Mouse (Mus musculus) retina, postnatal 7 days (tissue): Measurements from ENCODE around the gene Rpl3l.
"Not testable (repeated sequence)": the region's sequence is repeated elsewhere in the genome, so short reads cannot be mapped to it uniquely, and the experiment has no call there.

ENCODE experiments used
- DNase-seq: peaks from one replicate; pipeline ENCODE4 v3.0.0-alpha.2; 2012; ENCODE audit warnings: low read depth, low spot score

Rpl3l gene

DNA sequence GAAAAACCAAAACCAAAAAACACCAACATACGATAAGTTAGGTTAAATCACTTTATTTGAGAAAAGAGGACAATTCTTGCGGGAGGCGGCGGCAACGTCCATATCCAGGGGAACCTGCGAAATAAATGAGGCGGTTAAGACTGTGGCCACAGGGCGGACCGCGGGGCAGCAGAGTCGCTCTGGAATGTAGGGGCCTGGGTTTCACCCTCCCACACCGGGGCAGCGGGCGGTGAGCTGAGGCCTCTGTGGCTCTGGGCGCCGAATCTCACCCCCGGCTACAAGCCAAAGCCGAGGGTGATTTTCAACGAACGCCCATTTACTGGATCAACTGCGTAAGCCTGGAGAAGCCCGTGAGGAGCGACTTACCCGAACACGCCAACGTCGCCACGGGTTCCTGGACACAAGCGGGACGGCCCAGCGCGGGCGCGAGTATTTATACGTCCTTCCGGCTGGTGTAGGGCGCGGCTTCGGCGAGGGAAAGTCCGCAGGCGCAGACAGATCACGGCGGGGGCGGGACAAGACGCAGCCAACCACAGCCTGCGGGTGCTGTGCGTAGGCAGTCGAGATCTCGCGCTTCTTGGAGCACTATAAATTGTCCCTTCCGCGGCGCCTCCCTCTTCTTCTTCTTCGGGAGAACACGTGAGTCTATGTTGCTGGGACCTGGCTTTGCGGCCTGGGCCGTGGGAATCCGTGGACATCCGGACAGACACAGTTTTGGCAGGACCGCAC is 8.0 kb upstream of the Rpl3l start:
- peak; percentile 95 for DNase-seq

DNA sequence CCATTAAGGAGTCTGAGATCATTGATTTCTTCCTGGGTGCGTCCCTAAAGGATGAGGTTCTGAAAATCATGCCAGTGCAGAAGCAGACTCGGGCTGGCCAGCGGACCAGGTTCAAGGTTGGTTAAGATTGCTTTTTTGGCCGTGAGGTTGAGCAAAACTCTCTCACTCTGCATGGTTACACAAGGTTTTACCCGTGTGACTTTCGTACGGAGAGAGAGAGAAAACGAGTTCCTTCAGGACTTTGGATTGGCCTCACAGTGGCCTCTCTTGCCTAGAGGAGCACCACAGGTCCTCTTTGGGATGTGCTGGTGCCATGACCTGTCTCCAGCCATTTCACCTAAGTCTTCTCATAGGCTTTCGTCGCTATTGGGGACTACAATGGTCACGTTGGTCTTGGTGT is 7.0 kb upstream of the Rpl3l start:
- DNase-seq, result not testable (repeated sequence)

DNA sequence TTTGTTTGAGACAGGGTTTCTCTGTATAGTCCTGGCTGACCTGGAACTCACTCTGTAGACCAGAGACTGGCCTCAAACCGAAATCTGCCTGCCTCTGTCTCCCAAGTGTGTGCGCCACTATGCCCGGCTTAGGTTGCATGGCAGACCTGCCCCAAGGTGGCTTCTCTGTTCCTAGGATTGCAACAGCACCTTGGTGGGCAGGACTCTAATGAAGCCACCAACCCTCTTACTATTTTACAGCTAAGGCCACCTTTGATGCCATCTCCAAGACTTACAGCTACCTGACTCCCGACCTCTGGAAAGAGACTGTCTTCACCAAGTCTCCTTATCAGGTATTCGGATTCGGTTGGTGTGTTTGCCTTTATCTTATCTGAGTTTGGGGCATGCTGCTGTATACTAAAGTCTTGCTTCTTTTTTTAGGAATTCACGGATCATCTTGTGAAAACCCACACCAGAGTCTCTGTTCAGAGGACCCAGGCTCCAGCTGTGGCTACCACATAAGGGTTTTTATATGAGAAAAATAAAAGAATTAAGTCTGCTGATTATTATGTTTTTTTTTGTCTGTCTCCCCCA is 6.2 kb upstream of the Rpl3l start:
- not testable (repeated sequence) for DNase-seq

DNA sequence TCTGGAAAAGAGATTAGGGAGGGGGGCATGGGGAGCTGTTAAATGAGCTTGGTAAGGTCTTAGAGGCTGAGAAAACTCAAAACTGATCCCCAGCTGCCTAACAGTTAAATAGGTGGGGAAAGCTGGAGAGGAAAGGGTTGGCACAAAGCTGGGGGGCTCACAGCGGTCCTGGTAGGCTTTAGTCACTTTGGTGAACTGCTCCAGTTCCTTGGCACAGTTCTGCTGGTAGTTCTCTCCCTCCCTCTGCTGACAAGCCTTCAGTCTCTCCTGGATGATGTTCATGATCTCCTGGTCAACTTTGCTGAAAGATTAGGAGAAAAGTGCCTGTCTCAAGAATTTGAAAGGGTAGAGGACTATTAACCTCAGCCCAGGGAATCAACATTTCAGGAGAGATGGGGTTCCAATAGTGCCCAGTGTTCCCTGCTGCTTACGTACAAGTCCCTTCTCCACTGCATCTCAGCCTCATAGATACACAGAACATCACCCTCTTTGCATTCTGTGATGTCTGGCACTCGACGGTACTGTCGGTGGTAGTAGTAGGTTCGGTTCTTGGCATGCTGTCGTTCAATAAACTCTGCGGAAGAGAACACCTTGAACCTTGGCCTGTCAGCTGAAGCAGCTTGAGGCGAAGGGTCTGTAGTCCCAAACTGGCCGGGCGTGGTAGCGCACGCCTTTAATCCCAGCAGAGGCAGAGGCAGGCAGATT is 5.2 kb upstream of the Rpl3l start:
- DNase-seq, result no peak

DNA sequence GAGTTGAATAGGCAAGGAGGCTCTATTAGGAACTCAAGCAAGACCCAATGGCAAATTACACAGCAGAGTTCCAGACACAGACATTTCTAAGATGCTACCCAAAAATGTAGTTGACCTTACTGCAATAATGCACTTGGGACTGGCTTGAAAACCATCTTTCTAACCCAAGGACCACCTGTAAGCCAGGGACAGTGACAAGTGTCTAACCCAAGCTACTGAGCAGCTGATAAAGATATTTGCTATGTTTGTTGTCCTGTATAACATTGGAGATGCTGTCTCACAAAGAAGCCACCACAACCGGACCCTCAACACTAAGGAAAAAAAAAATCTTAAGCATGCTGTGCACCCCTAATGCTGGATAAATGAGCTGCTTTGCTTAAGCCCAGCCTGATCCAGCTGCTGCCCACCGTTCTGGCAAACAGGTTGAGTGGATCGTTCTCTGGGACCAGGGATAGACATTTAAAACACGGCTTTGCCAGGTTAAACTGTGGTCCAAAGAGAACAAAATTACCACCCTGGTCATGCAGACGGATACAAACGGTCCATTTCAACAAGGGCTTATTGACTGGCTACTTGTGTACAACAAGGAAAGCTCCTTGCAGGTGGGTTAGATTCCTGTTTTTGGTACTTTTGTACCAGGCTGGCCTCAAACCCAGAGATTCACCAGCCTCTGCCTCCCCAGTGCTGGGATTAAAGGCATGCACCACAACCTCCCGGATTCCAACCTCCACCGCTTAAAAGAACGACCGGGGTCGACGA is 4.3 kb upstream of the Rpl3l start:
- no peak for DNase-seq

DNA sequence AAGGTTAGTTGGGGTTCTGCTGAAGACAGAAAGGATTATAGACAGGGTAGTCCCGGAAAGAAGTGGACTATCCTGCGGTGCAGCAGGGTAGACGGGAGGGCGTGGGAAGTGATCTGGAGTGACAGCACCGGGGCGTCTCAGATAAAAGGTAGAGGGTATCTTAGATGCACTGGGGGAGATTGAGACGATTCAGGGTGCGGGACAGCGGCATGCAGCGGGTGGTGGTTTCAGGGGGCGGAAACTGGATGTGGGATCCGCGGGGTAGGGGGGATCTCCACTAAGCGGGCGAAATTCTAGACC is 3.8 kb upstream of the Rpl3l start:
- DNase-seq, result no peak

DNA sequence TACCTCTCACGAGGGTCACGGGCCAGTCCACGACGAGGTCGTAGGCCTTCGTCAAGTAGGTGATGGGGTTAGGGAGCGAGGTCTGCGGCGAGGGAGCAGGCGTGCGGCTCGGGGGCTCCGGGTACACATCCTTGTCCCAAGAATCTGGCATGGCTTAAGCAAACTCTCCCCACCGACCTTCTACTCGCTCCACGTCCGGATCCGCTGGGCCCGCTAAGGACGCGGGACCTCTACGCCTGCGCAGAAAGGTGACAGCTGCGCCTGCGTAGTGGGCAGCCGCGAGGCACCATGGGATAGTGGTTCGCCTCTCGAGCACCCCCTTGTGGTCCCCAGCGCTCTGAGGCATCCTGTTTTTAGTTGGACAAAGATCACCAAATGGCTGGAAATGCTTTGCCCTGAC is 3.4 kb upstream of the Rpl3l start, which contains the start of gene Ndufb10:
TSS of gene Ndufb10 (minus strand) at position 295 of the 400 bp plus-strand sequence.
- DNase-seq, result peak; percentile 93

DNA sequence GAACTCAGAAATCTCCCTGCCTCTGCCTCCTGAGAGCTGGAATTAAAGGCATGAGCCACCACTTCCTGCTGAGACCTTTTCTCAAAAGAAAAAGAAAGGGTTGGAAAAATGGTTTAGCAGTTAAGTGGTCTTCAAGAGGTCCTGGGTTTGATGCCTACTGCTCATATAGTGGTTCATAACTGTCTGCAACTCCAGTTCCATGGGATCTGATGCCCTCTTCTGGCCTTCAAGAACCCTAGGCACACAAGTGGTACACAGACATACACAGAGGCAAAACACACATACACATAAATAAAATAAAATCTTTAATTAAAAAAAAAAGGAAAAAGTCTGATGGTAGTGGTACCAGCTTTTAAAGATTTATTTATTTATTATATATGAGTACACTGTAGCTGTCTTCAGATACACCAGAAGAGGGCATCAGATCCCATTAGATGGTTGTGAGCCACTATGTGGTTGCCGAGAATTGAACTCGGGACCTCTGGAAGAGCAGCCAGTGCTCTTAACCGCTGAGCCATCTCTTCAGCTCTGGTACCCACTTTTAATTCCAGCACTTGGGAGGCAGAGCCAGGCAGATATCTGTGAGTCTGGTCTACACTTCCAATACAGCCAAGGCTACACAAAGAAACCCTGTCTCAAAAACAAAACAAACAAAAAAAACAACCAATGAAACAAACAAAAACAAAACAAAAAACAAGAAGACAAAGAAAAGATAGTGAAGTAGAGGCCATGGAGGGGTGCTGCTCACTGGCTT is 1.8 kb upstream of the Rpl3l start:
- no peak for DNase-seq

DNA sequence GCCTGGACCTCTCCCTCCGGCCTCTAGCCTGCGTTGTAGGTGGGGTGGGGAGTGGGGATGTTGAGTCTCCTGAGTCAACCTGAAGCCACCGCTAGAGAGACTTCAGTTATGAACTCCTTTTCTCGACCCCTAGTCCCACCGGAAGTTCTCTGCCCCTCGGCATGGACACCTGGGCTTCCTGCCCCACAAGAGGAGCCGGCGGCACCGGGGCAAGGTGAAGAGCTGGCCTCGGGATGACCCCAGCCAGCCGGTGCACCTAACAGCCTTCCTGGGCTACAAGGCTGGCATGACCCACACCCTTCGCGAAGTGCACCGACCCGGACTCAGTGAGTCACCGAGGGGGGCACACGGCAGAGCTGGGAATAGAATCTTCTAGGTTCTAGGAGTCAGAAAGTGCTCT is 564 bp downstream of the Rpl3l start:
- no peak for DNase-seq

DNA sequence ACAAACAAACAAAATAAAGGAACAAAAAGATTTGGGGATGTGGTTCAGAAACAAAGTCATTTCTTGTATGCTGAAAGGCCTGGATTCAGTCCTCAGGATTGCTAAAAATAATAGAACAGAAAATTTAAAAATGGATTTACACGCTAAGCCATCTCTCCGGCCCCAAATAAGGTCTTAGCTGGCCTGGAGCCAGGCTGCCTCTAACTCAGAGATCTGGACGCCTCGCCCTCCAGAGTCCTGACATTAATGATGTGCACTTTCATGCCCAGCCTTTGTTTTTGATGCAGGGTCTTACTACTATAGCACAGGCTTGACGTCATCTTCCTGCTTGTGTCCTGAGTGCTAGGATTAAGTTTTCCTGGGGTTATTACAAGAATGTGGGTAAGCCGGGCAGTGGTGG is 1.4 kb downstream of the Rpl3l start:
- no peak for DNase-seq

DNA sequence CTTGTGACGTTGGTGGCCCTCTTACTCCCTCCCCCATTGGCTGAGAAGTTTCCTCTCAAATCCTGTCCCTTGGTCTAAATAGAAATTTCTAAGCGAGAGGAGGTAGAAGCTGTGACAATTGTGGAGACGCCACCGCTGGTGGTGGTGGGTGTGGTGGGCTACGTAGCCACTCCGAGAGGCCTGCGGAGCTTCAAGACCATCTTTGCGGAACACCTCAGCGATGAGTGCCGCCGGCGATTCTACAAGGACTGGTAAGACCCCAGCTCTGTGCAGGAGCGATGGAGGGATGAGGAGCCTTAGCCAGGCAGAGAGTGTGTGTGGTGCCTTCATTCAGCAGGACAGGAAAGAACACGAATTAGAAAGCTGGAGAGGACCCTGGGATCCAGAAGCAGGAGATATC is 3.2 kb downstream of the Rpl3l start:
- DNase-seq, result no peak

DNA sequence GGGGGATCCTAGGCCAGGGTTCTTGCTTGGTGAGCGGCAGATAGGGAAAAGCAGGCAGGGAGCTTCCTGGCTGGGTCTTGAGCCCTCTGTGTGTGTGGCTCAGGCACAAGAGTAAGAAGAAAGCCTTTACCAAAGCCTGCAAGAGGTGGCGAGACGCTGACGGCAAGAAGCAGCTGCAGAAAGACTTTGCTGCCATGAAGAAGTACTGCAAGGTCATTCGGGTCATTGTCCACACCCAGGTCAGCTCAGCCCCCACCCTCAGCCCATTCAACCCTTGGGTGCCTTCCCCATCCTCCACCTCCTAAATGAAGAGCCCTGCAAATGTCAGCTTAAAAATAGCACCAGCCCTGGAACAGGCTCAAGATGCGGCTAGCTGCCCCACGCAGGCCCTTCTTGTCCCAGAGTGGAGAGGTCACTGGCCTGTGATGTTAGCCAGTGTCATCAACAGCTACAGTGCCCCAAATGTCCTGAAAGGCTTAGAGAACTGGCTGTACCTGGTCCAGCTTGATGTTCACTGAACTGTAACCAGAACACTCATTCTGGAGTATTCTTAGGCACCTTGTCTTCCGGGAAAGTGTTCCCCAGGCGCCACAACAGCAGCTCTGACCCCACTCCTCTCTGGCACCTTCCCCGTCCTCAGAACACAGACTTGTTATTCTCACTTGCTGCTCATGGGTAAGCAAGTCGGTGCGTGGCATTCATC is 4.8 kb downstream of the Rpl3l start:
- no peak for DNase-seq

DNA sequence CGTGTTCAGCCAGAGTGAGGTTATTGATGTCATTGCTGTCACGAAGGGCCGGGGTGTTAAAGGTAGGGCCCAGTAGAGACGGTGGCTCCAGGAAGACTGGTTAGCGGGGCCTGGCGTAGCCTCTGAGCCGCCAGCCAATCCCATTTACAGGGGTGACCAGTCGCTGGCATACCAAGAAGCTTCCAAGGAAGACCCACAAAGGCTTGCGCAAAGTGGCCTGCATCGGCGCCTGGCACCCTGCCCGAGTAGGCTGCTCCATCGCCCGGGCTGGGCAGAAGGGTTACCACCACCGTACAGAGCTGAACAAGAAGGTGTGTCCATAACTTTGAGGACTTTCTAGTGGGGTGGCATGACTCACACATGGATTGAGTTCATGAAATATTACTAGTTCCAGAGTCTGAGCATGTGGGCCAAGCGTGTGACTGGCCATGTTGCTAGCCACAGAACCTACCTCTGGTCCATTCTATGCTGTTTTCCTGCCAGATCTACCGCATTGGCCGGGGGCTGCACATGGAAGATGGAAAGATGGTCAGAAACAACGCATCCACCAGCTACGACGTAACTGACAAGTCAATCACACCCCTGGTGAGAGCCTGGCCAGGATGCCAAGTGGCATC is 5.9 kb downstream of the Rpl3l start:
- DNase-seq, result no peak

DNA sequence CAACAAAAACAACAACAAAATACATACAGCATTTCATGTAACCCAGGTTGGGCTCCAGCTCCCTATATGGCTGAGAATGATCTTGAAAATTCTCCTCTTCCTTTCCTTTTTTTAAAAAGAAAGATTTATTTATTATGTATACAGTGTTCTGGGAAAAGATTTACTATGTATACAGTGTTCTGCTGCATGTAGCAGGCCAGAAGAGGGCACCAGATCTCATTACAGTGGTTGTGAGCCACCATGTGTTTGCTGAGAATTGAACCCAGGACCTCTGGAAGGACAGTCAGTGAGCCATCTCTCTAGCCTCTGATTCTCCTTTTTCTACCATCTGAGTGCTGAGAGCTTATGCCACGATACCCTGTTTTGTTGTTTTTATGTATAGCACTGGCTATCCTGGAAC is 6.9 kb downstream of the Rpl3l start:
- no peak for DNase-seq

DNA sequence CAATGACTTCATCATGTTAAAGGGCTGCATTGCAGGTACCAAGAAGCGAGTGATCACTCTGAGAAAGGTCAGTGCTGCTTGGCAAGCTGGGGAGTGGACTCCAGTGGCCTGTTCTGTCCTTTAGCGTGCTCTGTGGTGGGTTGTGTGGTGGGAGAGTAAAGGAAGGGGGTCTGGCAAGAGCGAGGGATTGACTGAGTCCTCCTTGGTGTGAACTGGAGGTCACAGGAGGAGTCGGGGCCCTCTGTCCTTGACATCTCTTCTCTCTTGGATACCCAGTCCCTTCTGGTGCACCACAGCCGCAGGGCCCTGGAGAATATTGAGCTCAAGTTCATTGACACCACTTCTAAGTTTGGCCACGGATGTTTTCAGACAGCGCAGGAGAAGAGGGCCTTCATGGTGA is 7.8 kb downstream of the Rpl3l start:
- no peak for DNase-seq

DNA sequence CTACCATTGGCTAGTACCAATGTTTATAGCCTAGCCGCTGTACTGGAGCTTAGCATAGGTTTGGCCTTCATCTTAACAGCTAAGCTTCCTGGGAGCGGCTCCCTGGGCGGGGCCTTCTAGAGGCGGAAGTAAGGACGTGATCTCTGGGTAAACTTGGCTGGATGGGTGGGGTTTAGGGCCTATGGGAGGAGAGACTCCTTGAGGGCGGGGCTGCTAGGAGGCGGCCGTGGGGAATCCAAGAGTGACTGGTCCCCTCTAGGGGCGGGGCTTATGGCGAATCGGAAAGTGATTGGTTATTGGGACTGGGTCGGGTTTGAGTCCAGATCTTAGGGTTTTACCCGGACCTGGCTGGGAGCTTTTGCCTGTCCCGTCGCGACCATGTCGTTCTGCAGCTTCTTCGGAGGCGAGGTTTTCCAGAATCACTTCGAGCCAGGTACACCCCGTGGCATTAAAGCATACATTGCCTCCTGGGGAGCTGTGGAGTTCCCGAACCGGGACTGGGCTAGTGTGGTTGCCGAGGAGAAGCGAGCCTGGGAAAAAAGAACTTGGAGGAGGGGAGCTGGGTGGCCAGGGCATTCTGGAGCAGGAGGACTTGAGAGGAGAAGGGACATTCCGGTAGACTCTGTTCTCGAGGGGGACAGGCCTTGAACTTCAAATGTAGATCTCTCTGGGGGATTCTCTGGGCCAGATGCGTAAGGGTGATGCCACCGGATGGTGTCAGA is 8.9 kb downstream of the Rpl3l start, which contains the start of gene Msrb1:
TSS of gene Msrb1 (plus strand) at position 313 of the 722 bp plus-strand sequence.
- DNase-seq, result peak; percentile 87

DNA sequence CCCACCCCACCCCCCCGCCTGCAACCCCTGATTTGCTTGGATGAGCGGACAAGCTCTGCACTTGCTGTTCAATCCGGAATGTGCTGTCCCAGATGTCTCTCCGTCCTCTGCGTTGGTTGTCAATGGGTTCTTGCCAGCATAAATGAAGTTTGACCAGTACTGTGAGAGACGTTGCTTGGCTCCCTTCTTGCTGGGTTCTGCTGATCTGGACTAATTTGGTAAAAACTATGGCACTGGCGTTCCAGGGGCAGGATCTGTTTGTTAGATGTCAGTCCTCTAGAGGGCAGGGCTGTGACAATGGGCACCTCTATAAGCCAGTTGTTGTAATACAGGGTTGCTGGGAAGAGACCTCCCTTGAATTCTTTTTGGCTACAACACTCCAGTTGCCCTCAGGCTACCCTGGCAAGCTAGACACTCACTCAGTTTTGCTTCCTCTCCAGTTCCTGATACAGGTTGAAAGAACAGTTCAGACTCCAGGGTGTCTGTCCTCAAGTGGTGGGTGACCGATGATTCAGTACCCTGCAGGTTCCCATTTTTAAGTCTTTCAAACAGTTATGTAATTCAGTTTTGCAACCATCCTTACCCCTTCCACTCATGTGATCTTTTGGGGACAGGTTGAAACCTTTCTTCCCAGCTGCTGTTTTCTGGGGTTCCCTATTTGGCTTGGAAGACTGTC is 9.7 kb downstream of the Rpl3l start:
- no peak for DNase-seq

DNA sequence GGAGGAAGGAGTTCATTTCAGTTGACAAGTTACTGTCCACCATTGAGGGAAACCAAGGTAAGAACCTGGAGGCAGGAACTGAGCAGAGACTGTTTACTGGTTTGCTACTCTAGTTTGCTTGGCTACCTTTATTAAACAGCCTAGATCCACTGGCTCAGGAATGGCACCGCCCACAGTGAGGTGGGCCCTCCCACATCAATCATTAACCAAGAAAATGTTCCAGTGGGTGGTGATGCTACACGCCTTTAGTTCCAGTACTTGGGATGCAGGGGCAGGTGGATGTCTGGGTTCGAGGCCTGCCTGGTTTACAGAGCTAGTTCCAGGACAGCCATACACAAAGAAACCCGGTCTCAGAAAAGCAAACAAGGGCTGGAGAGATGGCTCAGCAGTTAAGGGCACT is 10.6 kb downstream of the Rpl3l start:
- DNase-seq, result no peak

DNA sequence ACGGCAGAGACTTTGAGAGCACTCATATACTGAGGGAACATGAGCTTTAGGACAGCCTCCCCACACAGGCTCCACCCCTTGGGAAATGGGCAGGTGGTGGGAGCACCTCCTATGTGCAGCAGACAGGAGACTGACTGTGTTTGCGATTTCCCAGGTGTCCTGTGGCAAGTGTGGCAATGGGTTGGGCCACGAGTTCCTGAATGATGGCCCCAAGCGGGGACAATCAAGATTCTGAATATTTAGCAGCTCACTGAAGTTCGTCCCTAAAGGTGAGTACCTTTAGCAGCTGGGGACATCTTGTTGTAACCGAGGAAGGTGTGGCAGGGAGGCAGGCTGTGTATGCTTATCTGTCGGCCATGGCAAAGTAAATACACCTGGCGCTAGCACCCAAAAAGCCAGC is 12.3 kb downstream of the Rpl3l start:
- DNase-seq, result no peak
